Mouse (Mus musculus) erythroblast, embryonic 14.5 days (primary cell): ENCODE data around the gene Rbm34.

Source experiments
- GATA1 ChIP-seq: IDR thresholded peaks from 2 replicates; pipeline ENCODE4 v1.6.1; 2012; ENCODE audit warnings: low read length, inconsistent platforms, mixed read lengths
- TAL1 ChIP-seq: IDR thresholded peaks from 3 replicates; pipeline ENCODE4 v1.6.1; 2012; ENCODE audit warnings: low read length, inconsistent platforms, mixed read lengths

GRCm38 (mm10) chr8:126979091-126979920 lies 8.4 kb upstream of the Rbm34 start:
- TF ChIP-seq GATA1 (no peak), TAL1 (no peak)
